Mouse (Mus musculus): ENCODE measurements around the gene Cfap70.

Gene Cfap70

DNA sequence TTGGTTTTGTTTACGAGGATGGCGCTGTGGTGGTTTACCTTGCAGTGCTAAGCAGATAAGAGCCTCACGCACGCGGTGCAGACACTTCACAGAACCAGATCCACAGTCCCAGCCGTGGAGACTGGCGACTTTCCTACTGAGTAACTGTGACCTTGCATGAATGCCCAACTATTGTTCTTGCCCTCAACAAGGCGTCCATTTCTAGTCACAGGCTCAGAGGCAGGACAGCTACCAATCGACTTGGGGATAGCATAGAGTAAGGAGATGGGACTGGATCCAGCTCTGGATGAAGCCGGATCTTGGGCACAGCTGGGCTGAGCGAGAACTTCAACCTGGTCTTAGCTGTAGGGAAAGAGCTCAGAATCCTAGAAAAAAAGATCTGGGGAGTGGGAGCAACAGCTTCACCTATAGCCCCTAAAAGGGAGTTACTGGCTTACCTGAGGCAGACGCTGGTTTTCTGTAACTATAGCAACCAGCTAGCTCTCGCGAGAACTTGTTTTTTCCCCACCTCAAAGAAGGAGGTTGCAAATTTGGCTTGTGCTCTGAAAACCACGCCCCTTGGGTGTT is at the start of gene Cfap70:
TSS of gene Cfap70 (minus strand) at position 462 of the 567 bp plus-strand sequence.
- DNase-seq (ENCODE audit: low read depth, low spot score), result no peak

DNA sequence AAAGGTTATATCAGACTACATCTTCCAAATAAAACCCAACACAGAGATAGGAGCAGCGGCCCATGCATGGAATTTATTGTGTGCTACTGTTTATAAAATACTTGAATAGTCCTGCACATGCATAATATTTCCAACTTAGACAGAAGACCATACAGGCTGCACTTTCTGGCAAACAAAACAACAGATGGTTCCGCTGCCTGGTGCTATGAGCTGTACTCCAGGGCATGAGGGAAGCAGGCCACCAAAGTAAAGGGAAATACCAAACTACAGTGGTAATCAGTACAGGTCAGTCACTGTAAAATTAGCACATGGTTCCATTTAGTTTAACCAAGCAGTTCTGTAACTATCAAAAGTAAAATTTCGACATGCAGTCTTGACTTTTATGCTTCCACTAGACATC is 48.0 kb upstream of the Cfap70 start:
- DNase-seq (ENCODE audit: low read depth, low spot score), result no peak

DNA sequence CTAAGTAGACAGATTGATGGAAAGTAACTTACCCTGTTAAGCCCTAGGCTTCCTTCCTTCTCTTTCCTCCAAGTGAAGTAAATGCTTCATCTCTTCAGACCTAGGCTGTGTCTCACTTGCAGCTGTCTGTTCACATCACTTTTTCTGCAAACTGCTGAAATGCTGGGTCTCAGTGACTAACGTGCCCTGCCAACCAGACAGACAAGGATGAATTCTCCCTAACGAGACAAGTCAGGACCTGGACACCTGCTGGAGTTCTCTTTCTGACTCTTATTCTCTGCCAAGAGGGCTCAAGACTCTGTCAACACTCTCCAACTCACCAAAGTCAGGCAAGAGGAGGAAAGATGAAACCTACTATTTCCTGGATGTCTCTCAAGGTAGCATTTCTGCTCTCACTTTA is 44.6 kb upstream of the Cfap70 start, which contains the start of gene Mss51:
TSS of gene Mss51 (minus strand) at position 299 of the 400 bp plus-strand sequence.
- no peak for DNase-seq (ENCODE audit: low read depth, low spot score)

DNA sequence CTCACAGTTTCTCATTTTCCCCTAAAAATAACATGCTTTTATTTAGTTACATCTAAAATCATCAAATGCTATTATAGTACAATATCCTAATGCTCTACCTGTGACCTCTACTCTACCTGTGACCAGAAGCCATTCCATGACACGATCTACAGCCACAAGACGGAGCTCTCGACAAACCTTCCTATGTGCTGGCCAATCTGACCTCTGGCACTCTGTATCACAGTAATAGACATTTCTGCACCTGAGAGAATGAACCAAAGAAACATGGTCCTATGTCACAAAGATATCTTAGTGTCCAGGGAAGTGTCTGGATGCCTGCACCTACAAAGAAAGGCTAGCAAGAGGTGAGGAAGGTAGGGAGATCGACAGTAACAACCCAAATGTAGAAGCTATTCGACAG is 34.0 kb upstream of the Cfap70 start:
- no peak for DNase-seq (ENCODE audit: low read depth, low spot score)

DNA sequence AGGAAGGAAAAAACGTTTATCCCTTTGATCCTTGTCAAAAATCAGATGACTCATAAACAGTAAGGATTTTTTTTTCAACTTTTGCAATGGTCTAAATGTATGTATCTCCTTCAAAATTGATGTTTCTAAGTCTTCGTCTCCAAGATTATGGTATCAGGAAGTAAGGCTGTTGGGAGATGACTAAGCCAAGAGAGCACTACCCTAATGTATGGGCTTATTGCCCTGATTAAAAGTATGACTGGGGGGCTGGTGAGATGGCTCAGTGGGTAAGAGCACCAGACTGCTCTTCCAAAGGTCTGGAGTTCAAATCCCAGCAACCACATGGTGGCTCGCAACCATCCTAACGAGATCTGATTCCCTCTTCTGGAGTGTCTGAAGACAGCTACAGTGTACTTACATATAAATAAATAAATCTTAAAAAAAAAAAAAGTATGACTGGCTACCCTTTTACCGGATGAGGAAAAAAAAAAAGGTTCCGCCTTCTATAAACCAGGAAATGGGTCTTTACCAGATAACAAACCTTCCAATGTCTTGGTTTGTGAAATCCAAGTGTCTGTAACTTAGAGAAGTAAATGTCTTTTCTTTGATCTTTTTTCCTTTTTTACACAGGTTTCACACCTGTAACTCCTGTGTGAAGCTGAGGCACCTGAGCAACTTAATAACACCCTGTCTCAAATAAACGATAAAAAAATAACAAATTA is 30.2 kb upstream of the Cfap70 start:
- no peak for DNase-seq (ENCODE audit: low read depth, low spot score)

DNA sequence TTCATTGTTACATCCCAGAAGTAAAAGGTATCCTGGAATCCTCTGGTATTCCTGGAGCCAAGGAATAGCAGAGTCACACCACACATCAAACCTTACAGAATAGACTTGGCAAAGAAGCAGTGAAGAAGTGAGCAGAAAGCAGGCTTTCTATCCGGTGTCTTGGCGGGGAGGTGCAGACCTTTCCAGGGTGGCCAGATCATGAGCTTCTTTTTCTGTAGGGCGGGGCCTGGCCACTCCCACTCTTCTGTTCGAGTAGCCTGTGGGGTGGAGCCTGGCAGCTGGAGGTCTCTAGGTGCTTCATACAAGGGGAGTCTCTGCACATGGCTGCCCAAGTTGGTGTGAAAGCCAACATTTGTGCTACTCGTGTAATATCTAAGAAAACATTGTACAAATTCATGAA is 29.2 kb upstream of the Cfap70 start:
- DNase-seq (ENCODE audit: low read depth, low spot score), result peak; percentile 12

DNA sequence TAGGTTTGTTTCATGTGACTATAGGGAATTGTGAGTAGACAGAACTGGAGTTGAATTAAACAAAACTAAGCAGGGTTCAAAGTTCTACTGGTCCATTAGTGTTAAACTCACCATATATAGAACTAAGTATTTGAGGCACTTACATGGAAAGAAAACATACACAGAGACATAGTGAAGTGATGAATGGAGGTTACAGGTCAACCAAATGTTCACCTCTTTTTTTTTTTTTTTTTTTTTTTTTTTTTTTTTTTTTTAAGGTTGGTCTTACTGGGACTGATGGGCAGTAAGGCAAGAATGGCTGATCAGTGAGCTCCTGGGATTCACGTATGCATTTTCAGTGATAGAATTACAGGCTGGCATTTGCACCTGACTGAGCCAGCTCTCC is 28.2 kb upstream of the Cfap70 start:
- no peak for DNase-seq (ENCODE audit: low read depth, low spot score)

DNA sequence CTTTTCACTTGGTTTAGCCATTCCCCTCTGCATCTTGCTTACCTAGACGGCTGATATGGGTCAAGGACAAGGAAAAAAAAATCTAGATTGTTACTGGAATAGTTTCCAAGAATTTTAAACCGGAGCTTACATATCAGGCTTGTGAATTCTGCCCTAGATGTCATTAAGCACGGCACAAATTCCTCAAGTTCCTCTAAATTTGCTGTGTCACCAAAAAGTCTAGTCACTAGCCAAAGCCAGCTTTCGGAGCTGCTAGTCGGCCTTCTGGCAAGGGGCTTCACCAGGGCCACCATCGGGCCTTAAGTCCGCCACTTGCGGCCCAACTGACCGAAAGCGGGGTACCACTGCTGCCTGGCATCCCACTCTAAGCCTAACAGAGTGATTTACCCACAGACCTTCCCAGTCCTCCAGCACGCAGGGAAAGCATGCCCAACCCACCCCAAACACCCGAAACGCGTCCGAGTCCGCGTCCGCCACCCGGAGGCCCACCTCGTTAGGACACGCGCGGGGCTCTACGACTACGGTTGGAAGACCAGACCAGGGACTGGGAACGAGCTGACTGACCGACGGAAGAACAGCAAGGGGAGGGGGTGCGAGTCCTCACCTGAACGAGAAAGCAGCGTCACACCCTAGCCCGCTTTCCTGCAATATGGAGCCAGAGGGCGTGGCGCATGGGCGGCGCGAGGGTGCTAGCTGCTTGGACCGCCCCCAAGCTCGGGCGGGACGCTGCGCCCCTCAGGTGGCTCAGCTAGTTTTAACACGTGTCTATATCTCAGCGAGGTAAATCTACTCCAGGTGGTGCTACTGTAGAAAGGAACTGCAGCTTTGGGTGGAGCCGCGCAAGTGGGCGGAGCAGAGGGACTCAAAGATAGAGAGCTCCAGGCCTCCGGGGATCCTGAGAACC is 27.5 kb upstream of the Cfap70 start, which contains the start of gene Anxa7:
TSS of gene Anxa7 (minus strand) at position 843 of the 904 bp plus-strand sequence.
- peak; percentile 70 for DNase-seq (ENCODE audit: low read depth, low spot score)

DNA sequence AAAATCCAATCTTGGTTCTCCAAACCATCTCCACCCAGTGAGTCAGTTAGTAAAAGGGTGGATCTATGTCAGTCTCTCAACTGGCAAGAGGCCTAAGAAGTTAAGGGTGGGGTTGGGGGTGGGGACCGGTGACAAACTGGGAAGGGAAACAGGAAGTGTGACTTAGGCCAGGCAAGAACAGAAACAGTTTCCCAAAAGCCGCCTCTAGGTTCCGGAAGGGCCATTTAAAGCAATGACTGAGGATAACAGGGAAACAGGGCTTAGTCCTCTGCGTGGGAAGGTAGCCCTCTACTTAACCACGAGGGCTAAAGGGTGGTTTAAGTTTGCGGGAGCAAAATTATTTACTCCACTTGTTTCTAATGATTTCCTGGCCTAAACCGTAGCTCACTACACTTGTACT is 26.8 kb upstream of the Cfap70 start:
- peak; percentile 79 for DNase-seq (ENCODE audit: low read depth, low spot score)

DNA sequence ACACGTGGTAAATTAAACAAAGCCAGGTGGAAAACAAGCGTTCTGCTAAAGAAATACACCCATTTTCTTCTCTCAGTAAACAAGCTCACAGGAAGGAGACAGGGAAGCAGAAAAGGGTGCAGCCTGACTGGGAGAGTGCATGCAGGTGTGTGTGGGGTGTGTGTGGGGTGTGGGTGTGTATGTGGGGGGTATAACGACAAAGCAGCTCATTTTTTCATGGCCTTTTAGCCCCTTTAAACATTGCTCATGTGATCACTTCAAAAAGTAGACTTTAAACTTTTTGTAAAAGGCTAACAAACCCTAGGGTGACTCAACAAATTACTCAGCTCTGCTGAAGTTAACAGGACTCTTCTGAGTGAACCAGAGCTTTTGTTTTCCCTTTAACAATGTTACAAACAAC is 26.4 kb upstream of the Cfap70 start:
- DNase-seq (ENCODE audit: low read depth, low spot score), result no peak

DNA sequence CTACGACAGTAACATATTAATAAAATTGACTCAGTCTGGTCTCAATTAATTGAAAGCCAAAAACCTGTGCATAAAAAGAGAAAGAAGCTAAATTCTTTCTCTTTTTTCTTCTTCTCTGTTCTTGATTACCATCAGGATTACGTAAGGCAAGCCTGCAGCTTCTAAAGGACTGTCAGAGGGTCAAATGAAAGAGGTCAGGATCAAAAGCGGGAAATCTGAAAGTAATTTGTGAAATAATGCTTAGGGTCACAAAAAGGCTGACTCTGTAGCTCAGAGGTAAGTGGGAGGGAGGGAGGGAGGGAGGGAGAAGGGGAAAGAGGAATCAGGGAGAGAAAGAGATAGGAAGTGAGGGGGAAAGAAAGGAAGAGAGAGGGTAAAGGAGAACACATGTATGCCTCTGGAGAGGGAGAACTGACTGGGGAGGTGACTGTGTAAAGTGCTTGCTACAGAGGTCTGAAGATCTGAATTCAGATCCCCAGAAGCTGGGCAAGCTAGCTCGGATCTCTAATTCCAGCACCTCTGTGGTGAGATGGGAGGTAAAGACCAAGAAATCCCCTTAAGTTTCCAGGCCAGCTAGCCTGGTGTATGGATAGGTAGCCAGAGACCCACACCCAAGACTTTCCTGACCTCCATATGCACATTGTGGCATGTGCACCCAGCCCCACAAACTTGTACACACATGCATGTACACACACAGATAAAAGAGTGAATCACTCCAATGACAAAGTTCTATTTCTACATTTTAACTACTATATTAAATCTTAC is 25.4 kb upstream of the Cfap70 start:
- DNase-seq (ENCODE audit: low read depth, low spot score), result no peak

DNA sequence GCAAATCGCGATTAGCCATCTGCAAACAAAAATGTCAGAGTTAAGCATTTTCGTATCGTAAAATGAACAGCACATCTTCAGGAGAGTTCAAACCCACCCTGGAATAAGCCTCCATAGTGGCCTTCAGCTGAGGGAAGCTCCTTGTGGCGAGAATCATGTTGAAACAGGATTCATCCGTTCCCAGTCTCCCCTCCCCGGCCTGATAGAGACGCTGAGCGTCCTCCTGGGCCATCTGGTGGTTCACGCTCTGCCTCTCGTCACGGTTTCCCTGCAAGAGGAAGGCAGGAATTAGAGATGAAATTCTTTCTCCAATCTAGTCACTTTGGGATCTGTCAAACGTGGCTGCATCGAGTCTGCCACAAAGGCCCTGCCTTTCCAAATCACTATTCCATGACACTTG is 8.2 kb upstream of the Cfap70 start:
- no peak for DNase-seq (ENCODE audit: low read depth, low spot score)

DNA sequence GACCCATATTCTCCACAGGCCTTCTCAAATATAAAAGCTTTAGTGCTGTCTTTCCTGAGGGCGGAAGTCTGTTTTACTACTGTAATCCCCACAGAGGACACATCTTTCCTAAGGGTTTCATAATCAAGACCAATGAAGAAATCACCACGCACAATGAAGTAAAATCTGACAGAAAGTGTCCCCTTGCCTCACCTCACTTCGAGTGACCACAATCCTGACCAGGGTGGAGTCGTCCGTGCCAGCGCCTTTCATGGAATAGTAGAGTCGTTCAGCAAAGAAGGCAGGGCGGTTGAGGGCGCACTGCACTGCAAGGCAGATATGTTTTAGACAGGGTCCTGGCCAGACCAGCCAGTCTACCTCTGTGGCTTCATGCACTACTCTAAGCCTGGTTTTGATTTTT is 6.4 kb upstream of the Cfap70 start:
- no peak for DNase-seq (ENCODE audit: low read depth, low spot score)

DNA sequence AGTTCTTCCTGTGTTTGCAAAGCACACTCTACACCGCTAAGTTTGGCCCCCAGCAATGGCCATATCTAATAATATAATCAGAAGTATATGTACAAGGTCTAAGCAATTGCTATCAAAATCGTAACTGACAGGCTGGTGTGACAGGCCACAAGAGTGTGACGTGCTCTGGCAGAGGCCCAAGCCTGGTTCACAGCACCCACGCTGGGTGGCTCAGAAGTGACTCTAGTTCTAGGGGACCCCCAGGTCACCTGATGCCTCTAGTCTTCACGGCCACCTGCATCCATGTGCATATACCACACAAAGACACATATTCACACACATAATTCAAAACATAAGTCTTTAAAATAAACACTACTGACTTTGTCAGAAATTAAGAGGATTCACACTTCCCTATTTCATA is 903 bp upstream of the Cfap70 start:
- DNase-seq (ENCODE audit: low read depth, low spot score), result no peak

DNA sequence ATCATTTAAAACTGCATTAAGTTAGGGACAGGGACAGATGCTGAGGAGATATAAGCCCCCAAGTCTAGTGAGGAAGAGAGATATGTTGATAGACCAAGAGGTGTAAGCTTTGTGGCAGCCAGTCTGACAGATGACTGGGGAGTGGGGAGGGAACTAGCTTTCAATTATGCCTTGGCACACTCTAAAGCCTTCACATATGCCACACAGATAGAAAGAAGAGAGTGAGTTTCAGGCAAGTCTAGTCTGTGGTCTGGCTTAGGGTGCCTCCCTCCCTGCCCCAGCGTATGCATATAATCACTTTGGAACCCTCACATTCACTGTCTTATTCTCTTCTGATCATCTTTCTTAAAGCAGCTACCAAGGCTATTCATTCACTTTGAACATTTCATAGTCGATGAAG is 724 bp downstream of the Cfap70 start:
- no peak for DNase-seq (ENCODE audit: low read depth, low spot score)

DNA sequence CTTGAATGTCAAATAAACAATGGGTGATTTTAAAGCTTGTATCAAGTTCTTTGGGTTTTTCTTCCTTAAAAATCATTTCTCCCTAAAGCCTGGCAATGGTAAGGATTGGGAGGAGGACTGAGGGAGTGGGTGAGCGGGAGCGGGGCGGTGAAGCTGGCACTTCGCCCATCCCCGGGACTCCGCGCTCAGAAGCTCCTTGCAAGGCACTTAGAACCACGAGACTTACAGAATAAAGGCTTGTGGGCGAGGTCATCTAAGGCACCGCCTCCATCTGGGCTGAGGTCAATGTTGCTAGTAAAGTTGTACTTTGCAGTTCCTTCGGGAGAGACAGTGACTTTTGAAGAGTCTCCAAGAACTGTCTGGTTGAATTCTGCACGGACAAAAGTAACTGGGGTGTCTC is 4.8 kb downstream of the Cfap70 start:
- DNase-seq (ENCODE audit: low read depth, low spot score), result no peak

DNA sequence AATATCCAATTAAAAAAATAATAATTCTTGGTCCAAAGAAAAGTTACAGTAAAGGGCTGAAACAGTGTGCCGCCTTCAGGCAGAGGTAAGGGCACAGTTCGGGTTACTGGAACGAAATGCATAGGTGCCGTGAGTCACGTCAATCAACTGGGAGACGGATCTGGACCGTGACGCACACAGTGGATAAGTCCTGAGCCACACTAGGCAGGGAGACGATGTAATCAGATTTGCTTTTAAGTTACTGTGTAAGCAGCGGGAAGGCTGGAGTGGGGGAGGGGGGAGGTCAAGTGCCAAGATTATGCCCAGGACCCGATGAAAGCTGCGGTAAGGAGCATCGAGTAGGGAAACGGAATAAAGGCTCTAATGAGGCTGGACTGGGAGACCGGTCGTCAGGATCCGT is 9.8 kb downstream of the Cfap70 start:
- DNase-seq (ENCODE audit: low read depth, low spot score), result no peak

DNA sequence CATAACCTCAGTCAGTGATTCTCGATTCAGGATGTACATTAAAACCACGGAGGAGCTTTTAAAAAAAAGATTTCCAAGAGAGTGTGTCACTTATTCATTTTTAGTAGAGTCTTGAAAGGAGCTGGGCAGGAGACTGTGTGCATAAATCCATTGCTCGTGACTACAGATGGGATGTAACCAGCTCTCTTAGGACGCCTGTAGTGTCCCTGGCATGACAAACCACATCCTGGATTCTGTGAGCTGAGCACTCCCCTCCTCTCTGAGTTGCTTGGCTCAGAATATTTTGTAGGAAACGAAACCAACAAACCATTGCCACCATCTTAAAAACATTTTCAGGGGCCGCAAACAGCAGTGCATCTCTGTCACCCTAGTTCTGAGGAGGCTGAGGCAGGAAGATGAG is 15.1 kb downstream of the Cfap70 start:
- no peak for DNase-seq (ENCODE audit: low read depth, low spot score)

DNA sequence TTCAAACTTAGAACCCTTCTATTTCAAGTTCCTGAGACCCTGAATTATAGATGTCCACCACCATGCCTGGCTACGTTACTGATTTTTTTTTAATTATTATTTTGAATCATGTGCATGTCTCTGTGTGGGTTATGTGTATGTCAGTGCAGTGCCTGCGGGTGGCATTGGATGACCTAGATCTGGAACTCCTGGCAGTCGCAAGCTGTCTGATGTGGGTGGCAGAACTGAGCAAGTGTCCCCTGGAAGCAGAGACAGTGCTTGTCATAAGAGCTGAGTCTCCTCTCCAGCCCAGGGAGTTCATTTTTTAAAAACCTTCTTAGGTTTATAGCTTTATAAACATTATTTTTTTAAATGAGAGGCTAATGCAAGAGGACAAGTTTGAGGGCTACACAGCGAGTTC is 19.6 kb downstream of the Cfap70 start:
- DNase-seq (ENCODE audit: low read depth, low spot score), result no peak

DNA sequence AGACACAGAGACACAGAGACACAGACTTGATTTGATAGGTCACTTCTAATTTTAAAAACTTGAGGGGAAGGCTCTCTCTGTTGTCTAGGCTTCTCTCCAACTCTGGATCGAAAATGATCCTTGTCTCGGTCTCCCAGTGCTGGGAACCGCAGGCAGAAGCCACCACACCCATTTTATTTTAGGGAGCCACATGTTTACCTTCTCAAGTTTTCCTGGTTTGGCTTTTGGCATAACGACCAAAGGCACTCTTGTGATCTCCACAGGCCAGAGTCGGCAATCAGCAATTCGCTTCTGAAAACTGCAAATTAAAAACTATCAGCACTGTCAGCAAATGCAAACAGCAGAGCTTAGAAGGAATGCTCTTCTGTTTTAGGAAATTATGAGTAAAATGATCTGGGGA is 20.3 kb downstream of the Cfap70 start:
- DNase-seq (ENCODE audit: low read depth, low spot score), result no peak

DNA sequence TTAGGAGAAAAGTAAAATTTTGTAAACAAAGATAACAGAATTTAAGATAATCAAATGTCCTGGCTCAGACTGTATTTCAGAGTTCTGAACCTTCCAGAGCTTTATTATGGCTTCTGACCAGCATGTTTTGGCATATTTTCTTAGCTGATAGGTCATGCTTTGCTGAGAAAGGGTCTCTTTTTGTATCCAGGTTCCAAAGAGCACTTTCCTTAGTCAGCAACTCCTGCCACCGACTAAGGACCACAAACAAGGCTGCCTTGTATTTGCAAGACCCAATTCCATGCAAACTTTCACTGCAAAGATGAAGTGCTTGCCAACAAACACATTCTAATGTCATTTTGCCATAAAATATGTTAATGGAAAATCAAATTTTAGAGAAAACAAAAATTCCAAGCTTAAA is 22.2 kb downstream of the Cfap70 start:
- DNase-seq (ENCODE audit: low read depth, low spot score), result no peak

DNA sequence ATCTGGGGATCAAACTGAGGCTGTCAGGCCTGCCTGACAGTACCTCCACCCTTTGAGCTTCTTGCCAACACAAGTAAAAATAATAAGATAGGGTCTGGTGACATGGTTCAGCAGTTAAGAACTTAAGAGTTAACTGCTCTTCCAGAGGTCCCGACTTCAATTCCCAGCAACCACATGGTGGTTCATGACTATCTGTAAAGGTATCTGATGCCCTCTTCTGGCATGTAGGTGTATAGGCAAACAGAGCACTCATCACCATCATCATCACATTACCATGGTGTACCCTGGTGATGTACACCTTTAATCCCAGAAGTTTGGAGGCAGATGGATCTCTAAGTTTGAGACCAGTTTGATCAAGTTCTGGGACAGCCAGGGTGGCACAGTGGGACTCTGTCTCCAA is 23.4 kb downstream of the Cfap70 start:
- no peak for DNase-seq (ENCODE audit: low read depth, low spot score)
